Mouse (Mus musculus) cerebellum, adult 8-10 months (tissue): ENCODE measurements at regions not wholly inside any gene's neighbourhood (a gene's known extent, or its start where the extent isn't known, plus 50 kb on each side); places are given as distances from the start of the nearest gene placed in this dataset.

Experiments
- DNase-seq: peaks from one replicate; pipeline ENCODE4 v3.0.0; 2022

DNA sequence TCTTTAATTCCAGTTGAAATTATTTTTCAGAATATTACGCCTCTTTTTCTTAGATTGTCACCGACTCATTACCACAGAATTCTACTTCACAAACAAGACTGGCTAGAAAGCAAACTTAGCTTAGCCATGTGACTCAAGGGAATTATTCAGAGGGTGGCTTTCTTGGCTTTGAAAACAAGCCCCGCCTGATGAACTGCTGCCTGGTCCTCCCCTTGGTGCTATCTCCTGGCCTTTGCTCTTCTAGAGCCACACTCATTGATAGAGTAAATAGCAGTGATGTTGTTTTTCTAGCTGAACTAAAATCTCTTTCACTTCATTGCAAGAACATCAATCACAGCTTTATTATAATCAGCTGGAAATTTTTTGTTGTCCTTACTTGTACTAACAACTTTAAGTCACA, 713.0 kb upstream of the Cited2 start:
- no peak for DNase-seq

DNA sequence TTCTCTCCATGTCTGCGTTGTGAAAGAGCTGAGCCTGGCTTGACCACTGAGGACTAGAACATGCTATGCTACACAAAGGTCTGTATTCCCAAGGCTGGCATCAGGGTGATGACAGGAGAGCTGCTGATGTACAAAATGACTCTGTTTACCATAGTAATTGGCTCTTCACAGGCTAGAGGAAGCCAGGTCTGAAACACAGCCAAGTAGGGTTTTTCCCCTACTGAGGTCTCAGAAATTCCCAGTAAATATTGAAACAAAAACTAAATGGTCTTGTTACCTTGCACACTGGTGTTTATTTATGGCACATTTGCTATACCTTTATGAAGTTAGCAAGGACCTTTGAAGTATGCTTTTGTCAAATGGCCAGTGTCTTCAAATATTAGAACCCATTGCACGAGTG, 711.1 kb upstream of the Cited2 start:
- DNase-seq, result no peak

DNA sequence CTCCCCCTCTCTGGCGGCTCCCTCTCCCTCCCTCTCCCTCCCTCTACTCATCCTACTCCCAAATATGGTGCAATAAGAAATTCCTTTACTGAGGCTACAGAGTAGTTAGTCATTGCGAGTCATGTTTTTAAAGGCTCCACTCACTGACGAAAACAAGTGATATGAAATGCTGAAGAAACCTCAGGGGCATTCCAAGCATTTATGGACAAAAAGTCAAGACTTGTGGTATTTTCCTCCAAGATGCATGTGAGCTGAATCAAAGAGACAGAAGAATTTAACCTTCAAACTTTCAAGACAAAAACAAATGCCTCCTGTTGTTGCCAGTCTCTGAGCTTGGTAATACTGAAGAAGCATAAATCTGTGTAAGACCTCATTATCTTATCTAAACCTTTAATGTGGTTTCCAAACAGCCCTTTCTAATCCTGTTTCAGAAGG, 710.5 kb upstream of the Cited2 start:
- no peak for DNase-seq

DNA sequence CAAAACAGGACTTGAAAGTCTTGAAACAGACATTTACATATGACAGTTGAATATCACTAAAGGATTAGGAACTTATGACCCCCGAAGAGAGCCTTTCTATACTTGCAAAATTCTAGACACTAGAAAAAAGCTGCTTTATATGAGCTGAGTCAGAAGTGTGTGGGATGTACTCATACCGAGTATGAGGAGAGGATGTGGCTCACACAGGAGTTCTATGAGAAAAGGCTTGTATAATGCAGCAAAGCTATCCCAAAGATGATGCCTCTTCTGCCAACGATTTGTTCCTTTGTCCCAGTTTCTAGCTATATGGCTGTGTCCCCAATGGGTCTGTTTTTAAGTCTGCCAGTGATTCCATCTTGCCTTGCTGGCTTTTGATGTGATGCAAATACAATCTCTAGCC, 708.2 kb upstream of the Cited2 start:
- DNase-seq, result no peak

DNA sequence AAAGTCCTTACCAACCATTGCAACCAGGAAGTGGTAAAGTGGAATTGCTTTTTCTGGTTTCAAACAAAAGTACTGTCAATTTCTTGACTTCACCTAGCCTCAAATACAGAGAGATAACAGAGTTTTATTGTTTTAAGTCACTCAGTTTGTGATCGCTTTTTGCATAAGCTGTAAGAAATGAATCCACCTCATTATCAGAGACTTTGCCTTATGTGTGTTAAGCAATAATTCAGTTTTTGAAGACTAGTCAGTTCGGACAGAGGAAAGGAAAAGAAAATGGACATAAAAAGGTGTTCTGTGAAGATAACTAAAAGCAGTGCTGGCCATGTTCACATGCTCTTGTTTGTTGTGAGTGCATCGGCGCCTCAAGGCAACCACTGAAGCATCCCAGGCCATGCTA, 706.2 kb upstream of the Cited2 start:
- DNase-seq, result no peak

DNA sequence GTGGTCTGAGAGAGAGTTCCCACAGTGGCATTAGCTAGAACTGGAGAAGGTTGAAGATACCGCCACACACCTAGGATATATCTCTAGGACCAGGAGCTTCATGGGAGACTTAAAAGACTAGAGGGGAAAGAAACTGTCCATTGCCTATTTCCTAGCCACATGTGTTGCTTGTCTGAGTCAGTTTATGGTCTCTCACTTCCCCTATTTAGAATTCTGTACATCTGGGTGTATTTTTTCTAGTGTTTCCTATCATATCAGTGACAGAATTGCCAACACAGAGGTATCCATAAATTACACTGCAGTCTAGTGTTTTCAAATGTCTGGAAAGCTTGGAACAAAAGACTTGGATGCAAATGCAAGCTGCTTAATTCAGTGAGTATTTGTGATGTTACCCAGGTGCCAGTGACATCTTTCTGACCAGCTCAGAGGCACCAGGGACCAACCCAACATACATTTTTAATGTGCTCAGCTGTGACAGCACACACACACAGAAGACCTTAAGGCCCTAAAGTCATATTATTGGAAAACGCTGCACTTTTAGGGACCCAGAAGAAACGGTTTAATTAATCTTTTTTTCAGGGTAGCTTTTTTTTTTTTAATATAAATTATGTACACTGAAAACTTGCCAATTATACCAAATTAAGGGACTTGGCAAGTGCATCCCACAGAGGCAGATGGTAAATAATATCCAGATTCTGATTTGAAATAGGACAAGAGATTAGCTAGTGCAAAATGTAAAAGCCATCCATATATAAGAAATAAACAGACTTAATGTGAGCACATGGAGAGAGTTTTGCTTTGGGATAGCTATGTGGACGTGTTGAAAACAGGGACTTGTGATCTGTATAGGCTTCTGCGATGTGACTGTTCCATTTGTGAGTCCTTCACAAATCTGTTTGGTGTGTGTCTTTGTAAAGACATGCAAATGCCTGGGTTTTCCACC, 700.5 kb upstream of the Cited2 start:
- DNase-seq, result peak; percentile 15

DNA sequence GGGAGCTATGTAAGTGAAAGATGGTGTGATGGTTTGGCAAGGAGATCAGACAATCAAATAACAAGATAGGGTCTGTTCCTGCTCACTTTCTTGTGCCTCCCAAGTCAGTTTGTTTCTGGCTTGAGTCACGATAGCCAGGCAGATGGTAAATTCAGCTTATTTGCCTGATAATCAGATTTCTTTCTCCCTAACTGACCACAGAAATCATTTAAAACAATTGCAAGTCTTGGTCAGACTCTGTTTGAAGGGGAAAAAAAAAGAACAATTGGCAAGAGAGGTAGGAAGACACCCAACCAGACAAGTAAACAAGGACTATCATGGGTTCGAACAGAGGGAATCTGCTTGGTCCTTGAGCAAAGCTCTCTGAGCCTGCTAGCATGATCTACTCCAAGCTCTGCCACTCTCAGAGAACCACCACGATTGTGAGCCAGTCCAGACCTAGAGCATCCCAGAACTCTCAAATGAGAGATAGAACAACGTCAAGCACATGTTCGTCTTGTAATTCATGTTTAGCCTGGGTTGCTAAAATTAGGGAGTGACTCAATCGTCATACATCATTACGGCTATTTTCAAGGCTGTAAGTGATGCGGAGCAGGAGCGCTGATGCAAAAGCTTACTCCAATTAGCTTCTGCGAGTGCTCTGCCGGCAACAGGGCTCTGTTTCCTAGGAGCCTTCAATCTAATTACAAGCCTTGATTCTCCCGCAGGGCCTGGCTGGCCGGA, 699.3 kb upstream of the Cited2 start:
- peak; percentile 28 for DNase-seq

DNA sequence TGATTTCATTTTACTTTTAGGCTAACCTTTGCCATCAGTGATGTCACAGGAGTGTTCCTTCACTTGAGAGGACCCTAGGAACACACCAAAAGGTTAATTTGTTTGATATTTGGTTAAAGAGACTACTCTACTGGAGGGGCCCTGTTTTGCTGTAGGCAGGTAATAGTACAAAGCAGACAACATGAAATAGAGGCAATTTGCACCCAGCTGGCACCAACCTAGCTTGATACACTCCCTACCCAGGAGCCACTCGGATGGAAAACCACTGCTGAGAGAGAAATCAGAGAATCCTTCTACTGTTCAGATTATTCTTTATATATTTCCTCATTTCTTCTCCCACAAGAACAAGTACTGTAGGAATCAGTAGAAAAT, 698.7 kb upstream of the Cited2 start:
- no peak for DNase-seq

DNA sequence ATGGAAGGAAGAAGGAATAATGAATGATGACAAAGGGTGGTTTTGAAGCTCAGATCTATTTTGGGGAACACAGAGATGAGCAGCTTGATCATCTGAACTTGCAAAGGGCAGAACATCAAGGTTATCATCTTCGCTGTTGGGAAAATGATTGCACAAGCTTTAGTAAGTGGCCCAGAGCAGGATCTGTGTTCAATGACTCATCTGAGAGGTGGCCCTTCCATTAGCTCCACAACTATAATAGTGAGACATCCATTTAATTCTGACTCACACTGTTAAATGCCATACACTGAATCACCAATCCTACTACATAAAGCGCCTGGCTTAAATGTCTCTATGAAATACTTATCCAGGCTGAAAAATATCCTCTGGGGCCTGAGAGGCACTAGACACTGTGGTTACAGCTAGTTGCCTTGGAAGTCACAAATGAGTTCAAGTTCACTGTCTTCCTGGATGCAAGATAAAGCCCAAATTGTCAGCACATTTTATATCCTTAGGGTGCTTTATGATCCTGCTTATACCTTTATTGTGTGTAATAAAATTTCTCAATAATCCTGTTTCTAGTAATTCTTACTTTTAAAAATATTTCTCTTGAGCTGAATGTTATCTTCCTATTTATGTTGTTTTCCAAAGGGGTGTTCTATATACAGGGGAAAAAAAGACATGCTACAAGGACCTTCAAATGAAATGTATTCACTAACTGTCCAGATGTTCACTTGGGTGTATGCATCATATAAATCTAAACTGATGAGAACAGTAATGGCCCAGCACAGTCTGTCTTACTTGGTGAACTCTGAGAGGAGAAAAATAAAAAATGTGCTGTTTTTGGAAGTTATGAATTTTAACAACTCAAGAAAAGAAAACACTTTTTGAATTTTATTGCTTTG, 687.9 kb upstream of the Cited2 start:
- no peak for DNase-seq

DNA sequence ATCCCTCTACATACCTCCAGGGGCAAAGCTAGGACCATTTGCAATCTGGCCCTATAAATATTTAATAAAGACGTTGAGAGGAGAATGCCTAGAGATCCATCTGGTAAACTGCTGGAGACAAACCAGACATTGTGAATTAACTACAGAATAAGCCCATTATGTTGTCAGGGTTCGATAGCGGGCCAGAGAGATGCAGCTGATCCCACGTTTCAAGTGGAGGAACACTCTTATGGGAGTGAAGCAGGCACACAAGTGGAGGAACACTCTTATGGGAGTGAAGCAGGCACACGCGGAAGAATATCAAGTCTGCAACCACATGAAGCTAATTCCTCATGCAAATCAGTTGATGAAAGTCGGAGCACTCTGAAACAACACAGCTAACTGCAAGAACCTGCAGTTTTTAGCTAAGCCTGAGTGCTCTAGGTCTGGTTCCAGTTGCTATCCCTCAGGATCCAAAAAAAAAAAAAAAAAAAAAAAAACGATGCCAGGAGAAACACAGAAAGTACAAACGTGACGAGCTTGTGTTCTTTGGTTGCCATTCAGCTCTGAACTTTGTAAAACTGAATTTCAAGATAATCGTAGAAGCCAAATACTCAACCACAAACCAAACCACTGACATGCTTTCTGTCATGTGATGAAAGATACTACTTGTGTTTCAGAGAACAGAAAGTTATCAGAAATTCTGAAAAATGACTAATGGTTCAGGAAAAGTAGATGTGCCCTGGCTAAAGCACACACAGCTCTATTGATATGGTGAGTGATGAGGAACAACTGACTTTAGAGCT, 684.6 kb upstream of the Cited2 start:
- DNase-seq, result no peak

DNA sequence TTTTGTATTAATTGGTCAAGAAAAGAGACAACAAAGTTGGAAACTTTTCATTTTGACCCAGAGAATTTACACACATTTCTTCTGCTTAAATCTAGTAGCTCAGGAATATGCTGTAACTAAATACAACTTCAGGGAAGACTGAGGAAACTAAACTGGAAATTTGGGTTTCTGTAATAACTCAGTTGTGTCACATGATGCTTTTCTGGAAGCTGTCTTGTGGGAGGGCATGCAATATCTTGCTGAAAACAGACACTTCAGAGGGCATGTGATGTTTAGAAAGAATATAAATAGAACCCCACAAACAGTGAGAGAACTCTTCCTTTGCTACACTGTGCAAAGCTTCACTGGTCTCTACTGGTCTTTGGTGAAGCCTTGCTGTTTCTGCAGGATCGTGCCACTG, 680.9 kb upstream of the Cited2 start:
- DNase-seq, result no peak

DNA sequence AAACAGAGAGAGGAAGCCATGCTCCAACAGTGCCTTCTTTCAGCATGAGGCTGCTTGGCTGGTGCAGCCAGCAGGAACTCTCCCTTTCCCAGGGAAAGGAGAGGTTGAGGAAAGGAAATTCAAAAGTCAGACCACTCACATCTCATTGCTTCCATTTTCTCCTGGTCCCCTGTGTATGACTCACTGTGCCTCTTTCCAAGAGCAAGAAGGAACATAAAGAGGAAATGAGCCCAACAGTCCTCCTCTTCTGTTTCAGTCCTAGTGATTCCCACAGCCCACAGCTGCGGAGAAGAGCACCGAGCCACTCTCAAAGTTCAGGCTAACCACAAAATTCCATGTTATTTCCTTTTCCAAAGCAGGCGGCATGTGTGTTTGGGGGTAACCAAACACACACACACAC, 680.0 kb upstream of the Cited2 start:
- DNase-seq, result no peak

DNA sequence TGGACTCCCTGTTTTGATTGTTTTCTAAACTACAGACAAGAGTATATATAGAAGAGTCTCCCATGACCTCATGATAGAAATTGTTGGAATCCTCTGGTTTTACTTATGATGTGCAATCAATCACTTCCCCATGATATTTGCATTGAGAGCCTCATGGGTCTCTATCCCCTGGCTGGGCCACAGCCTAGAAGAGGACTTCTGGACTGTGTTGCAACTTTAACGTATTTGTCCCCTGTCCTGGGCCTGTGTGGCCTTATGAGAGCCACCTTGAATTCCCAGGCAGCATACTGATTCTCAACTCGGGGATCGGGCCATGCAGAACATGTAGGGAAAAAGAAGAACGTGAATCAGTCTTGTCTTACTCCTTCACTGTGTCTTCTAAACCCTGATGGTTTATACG, 676.3 kb upstream of the Cited2 start:
- no peak for DNase-seq

DNA sequence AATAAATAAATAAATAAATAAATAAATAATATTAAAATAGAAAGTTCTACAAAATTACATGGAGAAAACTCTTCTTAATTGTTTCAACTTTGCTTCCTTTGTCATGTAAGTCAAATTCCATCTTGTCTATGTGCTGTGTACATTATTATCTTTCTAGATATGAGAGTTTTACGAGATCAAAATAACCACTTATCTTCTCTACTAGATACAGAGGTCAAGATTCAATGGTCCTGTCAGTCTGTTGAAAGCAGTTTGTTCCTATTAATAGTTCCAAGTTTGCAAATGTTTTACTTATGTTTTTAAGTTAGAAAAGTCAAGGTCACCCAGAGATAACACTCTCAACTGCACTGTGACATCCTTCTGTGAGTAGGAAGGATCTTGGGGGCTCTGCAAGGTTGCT, 650.1 kb upstream of the Cited2 start:
- no peak for DNase-seq

DNA sequence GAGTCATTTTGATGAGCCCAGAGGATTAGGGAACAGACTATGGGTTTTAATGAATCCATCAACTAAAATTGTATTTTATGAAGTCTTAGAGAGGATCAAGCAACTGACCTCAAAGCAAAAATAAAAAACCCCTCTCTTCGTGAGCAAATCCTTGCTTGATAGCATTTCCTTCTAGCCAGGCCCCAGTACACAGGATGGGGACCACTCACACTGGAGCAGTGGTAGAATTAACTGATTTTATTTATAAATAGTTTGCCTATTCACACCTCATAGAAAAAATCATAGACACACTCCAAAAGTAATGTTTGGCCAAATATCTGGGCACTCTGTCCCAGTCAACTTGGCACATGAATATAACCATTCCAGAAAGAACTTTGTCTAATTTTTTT, 649.0 kb upstream of the Cited2 start:
- no peak for DNase-seq

DNA sequence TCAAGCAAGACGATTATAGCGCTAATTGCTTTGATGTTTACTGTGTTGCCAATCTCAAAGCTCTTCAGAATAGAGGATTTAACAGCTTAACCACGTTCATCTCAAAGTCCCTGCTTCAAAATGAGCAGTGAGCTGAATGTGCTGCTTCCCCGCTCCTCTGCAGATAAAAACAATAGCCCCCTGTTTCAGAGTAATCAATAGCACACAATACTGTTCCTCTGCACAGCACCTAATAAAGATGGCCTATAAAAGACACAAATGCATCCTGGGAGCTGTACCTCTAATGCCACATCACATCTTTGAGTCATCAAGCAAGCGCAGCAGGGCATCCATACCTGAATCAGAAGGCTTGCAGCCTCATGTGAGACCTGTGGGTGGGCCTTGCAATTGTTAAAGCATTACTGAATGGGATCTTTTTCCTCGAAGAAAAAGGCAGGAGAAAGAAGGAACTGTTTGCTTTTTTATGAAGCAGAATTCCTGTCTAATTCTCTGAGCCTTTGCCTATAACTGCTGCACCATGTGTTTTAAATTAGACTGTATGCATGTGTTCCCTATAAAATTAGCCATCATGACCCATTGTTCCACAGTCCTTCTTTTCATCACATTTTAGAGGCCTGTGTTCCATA, 648.5 kb upstream of the Cited2 start:
- DNase-seq, result no peak

DNA sequence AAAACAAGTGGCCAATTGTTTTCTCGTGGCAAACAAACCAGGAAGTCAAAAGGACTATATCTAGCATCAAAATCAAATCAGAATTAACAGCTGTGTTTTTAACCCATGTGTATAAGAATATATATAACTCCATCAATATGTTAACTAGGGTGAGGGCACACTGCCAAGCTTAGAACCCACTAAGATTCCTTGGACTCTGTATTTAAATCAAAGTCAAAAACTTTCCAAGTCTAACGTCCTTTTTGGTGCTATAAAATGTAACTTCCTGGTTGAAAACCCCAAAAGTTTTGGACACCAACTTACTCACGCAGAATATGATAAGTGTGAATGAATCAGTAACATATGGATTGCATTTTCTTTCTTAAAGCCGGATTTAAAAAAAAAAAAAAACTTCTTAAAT, 647.9 kb upstream of the Cited2 start:
- no peak for DNase-seq

DNA sequence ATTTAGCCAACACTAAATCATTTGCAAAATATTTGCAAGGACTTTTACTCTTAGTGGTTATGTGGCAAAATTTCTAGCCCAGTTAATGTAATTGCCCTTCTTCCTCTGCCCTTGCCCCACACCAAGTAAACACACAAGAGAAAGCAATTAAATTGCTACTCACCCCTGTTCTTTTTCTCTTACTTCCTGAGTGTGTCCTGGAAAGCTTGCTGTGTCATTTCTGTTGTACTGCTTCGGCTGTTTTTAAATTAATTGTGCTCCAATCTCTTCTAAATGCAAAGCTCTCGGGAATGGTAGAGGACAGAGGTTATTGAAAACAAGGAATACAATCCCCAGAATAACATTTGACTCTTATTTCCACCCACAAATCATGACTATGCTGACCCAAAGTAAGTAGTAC, 647.4 kb upstream of the Cited2 start:
- DNase-seq, result no peak

DNA sequence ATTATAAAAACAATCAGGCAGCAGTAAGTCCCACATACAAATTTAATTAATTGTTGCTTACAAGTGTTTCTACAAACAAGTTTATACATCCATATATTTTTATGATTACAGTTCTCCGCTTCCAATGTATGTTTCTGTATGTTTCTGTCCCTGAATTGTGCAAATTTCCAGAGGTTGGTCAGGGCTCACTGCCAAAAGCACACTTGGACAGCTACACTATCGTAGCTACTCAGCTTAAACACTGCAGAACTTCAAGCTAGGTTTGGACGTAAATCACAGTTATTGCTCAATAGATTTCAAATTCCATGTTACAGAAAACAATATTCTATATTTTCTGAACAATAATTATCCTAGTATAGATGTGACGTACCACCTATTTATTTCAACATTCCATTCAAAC, 646.8 kb upstream of the Cited2 start:
- no peak for DNase-seq

DNA sequence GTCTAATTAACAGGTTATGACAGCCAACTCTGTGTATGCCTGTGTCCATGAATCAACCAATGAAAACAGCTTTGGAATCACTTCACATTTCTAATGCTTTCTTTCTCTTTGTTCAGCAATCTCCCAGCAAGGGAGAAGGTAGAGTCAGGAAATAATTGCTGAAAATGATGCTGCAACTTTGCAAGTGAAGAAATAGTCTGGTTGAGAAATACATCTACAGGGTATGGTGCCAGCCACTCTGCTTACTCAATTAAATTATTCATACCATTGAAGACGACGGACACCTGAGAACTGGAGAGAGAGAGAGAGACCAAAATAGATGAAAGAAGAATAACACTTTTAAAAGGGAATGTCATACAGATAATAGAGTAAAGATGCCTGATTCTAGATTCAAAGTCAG, 645.4 kb upstream of the Cited2 start:
- DNase-seq, result no peak

DNA sequence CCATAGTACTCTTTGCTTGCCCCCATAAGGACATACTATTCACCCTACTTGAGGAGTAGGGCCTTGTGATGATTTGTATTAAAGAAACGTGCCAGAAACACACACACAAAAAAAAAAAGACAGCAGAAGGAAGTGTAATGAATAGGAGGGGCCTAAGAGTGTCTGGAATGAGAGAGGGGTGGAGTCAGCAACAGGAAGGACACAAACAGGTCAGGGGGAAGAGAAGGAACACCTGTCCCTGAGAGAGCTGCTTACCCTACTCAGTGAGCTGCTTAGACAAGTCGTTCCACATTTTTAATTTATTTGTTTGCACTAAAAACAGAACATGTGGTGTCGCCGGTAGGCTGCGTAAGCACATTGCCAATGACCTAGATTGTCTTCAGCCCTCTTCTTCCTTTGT, 642.2 kb upstream of the Cited2 start:
- no peak for DNase-seq

DNA sequence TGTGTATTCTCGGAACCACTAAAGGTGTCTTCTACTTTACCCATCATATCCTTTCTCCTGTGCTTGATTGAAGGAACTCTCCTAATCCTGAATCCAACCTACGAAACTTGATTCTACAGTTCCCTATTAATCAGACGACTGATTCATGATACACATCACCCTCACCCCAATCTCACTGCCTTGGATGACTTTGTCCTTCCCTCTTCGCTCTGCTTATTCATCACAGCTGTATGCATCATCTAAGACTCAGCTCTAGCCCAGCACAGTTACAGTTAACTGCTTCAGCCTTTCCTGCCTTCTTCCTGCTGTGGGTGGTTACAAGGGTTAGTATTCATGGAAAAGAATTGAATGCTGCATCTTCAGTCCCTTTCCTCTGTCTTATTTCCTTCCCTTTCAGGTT, 640.1 kb upstream of the Cited2 start:
- no peak for DNase-seq
